Mouse (Mus musculus) stomach, postnatal 0 days (tissue): Measurements from ENCODE around the gene Cobl.

Experiments used
- CTCF ChIP-seq: IDR thresholded peaks from 2 replicates; pipeline ENCODE4 v1.5.1; 2016; ENCODE audit warnings: antibody characterized with exemption, low read depth, mild to moderate bottlenecking, moderate library complexity
- EP300 ChIP-seq: optimal IDR thresholded peaks from 2 replicates; pipeline ENCODE3; 2016; ENCODE audit warnings: antibody characterized with exemption

DNA sequence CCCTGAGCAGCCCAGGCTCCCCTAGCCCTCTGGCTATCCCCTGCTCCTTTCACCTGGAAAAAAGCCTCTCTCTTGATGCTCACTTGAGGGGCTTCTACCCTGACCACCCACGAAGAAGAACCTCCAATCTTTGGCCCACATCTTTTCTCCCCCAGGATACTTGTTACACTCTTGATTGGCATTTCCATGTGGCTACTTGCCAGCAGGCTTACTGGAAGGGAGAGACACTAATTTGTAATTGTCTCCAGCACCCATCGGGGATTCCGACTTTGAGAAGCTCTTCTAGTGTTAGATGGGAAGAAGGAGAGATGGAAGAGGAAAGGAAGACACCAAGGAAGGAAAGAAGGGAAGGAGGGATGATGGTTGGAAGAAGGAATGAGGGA is 232.0 kb downstream of the Cobl start:
- no peak for TF ChIP-seq CTCF
- no peak for TF ChIP-seq EP300
